Mouse (Mus musculus): Measurements from ENCODE around the gene N4bp2l2. TPM values are rescaled to one million over a fixed set of nuclear protein-coding genes. Genes with fewer than 3 reads are reported as not detected.
"Not testable (repeated sequence)": the region's sequence is repeated elsewhere in the genome, so short reads cannot be mapped to it uniquely, and the experiment has no call there.

N4bp2l2 gene
- total RNA-seq, 2 experiments from 2014 or later: 80.9 to 87.5 TPM

DNA sequence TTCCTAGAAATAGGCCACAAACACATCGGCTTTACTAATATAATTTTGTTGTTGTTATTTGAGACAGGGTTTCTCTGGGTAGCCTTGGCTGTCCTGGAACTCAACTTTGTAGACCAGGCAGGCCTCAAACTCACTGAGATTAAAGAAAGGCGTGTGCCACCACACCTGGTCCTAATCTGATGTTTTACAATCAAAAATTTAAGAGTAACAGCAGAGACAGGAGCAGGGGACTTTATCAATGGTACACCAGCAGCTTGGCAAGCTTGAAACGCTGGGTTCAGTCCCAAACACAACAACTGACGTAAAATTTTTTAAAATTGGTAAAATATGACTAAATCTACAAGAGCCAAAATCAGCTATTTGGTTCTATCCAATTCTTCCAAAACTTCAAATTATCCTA, 21.1 kb downstream of the N4bp2l2 start:
- no peak for DNase-seq (ENCODE audit: low spot score in 2 of 2)

DNA sequence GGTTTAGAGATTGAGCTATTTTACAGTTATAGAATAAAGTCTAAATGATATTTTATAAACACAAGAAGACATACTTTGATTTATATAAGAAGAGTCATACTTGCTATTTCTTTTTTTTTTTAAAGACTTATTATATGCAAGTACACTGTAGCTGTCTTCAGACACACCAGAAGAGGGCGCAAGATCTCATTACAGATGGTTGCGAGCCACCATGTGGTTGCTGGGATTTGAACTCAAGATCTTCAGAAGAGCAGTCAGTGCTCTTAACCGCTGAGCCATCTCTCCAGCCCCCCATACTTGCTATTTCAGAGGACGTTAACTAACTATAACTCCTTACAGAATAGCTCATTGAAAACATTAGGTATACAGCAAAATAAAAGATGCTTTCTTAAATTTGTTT, 22.6 kb downstream of the N4bp2l2 start:
- not testable (repeated sequence) for DNase-seq (ENCODE audit: low spot score in 2 of 2)

DNA sequence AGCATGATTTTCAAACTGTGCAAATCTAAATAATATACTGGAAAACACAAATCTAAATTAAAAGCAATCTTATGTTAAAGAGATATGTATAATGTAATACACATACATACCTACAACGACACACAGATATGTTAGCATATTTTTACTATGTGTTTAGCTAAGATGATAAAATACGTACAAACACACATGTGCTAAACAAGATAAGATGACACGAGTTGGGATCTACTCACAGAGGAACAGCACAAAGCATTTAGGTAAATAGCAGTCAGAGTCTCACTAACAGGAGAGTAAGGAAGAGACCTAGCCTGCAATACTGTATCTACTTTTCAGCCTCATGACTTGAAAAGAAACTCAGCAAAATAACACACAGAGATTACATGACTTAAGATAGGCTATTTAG, 24.5 kb downstream of the N4bp2l2 start:
- DNase-seq (ENCODE audit: low spot score in 2 of 2): no peak

DNA sequence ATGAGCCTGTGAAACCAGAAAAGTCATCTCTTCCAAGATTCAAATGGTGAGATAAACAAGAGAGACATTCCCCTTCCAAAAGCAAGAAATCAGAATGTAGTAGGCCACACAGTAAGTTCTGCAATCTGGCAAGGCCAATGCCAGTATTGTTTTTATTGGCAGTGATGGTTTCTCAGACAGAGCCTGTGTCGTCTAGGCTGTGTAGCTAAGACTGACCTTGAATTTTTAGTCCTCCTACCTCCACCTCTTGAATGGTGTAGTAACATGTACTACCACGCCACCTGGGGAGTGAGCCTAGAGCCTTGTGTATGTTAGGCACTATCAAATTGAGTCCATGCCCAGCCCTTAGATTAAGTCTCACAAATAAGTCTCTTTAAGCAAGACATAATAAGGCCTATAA, 36.3 kb downstream of the N4bp2l2 start:
- no peak for DNase-seq (ENCODE audit: low spot score in 2 of 2)

DNA sequence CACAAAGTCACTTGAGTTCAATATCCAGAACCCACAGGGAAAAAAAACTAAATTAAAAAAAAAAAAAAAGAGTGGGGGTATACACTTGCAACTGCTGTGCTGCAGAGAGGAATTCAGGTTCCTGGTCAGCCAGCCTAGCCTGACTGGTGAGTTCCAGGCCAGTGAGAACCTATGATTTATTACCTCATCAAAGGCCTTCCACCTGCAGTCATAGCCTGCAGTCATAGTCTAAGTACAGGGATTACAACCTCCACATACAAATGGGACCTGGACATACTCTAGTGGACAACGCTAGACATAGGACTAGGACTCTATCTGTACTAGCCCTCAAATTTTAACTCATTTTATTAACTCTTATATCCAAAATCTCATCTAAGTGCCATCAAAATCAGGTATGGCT, 36.7 kb downstream of the N4bp2l2 start:
- no peak for DNase-seq (ENCODE audit: low spot score in 2 of 2)

DNA sequence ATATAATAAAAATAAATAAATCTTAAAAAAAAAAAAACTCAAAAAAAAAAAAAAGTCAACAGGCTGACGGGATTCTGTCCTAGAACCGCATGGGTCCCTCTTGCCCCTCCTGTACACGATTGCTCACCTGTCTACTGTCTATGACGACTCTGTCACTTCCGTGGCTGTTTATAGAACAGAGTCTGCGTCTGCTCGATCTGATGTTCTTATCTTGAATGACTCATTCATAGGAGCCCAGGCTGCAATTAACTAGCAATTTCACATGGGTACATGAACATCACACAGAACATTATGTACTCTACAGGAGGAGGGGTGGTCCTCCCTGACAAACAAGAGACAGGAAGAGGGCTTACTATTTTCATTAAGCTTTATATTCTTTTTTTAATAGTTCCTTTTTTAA, 40.5 kb downstream of the N4bp2l2 start:
- DNase-seq (ENCODE audit: low spot score in 2 of 2): peak in 1 of 2 experiments; percentile 46

DNA sequence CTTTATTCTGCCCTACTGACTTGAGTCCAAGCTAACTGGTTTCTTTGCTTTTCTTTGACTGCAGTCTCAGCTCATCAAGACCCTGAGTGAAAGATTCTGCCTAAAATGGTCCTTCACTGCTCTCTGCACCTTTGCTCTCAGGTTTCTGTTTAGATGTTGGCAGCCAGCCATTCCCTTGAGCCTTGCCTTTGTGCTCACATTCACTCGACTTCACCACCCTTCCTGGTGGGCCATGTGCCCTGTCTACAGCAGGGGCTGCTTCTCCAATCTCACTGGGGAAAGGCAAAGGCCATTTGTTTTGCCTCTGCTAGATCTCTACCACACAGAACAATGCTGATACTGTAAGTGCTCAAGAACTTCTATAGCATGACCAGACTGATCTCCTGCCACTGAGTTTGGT, 43.2 kb downstream of the N4bp2l2 start:
- no peak for DNase-seq (ENCODE audit: low spot score in 2 of 2)

DNA sequence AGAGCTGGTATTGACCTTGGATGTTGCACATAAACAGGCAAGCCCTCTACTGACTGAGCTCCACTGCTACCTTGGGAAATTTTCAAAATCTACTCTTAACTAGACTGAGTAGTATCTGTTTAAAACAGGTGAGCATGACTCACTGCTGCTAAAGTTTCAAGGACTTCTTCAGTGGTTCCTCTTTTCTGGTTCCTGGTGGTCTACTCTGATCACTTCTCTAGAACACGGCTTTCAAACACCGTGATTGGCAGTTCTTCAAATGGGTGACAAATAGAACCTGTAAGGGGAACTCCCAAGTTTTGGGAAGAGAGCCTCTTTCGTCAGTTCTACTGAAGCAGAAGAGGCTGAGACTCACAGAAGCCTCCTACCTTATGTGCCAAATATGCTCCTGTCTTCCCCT, 44.4 kb downstream of the N4bp2l2 start:
- no peak for DNase-seq (ENCODE audit: low spot score in 2 of 2)

DNA sequence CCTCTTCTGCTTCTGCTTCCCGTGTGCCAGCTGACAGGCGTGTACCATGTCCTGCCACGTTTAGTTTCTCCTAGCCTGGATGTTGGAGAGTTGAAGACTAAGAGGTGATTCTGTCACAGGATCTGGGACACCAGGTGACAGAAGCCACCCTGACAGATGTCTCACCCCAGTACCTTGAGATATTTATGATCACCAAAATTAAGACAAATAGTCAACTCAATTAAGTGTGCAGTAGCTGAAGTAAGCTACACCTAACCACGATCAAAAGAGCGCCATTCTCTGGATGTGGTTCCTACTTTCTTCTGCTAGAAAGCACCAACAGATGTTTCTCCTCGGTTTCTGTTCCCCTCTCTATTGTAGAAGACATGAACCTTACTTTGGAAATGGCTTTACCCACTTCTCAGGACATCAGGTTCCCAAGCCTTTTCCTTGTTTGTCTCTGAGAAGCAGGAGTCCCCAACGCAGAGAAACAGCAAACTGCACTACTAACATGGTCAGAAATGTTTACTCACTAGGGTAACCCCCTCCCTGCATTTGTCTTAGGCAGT, 45.3 kb downstream of the N4bp2l2 start:
- DNase-seq (ENCODE audit: low spot score in 2 of 2): no peak

DNA sequence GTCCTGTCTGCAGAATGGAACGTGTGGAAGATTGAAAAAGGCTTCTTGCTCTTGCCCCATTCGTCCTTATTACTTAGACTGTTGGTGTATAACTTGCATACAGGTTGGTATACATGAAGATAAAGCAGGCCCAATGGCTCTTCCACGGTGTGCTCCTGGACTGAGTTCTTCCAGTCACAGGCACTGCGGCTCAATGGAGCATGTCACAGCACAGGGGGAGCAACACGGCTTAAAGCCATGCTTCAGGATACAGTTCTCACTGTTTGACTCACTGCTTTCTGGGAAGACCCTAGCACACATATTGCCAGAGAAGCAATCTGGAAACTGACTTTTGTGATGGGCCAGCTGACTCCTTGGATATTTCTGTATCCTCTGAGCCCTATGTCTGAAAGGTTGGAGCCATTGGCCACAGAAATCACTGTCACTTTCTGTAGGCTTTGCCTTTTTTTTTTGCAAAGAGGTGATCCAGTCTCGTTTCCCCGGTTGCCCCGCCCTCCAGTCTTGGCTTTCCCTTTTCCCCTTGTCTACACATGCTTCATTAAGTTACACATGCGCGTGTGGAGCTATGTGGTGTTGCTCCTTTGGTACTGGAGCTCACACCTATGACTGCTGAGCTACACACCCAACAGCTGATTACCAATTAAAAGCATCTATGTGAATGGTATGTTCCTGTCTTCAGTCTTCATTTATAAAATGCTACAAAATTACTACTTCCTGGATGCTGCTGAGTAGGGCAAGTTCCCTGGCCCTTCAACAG, 47.2 kb downstream of the N4bp2l2 start:
- no peak for DNase-seq (ENCODE audit: low spot score in 2 of 2)

DNA sequence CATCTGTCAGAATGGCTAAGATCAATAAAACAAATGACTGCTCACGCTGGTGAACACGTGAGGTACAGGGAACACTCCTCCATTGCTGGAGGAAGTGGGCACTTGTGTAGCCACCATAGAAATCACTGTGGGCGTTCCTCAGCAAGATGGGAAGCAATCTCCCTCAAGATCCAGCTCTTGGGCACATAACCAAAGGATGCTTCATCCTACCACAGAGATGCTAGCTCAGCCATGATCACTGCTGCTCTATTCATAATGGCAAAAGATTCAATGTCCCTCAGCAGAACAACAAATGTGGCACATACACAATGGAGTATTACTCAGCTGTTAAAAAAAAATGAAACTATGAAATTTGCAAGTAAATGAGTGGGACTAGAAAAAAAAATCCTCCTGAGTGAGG, 49.3 kb downstream of the N4bp2l2 start:
- DNase-seq (ENCODE audit: low spot score in 2 of 2): no peak

DNA sequence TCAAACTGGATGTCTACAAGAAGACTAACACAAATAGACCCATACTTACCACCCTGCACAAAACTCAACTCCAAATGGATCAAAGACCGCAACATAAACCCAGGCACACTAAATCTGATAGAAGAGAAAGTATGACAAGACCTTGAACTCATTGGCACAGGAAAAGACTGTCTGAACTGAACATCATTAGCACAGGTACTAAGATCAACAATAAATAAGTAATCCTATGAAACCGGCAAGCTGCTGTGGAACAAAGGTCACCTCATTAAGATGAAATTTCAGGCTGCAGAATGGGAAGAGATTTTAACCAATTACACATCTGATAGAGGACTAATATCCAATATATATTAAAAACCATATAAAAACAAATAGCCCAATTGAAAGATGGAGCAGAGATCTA, 49.8 kb downstream of the N4bp2l2 start:
- DNase-seq (ENCODE audit: low spot score in 2 of 2): no peak

DNA sequence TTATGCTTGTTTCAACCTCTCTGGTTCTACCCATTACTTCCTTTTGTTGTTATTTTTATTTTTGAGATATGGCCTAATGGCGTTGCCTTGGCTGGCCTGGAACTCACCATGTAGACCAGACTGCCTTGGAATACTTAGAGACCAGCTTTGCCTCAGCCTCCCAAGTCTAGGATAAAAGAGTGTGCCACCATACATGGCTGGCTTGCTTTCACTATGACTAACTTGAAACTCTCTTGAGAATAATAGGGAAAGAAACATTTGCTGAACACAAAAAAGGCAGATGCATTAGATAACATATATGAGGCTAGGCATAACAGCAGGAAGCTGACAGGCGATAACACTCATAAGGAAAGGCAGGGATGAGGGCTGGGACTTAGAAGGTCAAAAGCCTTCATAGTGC, 51.9 kb downstream of the N4bp2l2 start:
- no peak for DNase-seq (ENCODE audit: low spot score in 2 of 2)

DNA sequence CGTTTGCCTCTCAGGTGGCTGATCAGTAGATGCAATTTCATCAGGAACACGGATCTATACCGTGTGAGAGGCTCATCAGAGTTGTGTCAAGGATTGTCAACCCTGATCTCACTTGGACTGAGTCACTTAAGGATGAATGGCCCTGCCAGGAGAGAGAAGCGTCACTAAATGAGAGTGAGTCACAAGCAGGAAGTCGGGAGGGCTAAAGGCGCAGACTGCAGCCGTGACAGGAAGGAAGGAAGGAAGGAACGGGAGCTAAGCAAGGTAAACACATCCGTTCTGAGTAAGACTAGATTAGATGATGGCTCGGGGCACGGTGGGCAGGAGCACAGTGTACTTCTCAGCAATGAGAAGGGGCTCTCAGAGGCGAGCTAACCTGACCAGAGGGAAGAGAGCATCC, 54.3 kb downstream of the N4bp2l2 start:
- no peak for DNase-seq (ENCODE audit: low spot score in 2 of 2)

DNA sequence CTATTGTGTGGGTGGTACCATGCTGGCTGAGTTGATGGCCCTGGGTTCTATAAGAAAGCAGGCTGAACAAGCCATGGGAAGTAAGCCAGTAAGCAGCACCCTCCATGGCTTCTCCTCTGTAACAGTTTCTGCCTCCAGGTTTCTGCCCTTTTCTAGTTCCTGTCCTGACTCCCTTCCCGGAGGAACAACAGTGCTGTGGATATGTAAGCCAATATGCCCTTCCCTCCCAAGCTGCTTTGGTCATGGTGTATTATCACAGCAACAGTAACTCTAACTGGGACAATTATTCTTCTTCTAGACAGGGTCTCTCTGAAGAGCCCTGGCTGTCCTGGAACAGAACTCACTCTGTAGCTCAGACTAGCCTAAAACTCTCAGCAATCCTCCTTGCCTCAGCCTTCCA, 54.8 kb downstream of the N4bp2l2 start:
- DNase-seq (ENCODE audit: low spot score in 2 of 2): no peak

DNA sequence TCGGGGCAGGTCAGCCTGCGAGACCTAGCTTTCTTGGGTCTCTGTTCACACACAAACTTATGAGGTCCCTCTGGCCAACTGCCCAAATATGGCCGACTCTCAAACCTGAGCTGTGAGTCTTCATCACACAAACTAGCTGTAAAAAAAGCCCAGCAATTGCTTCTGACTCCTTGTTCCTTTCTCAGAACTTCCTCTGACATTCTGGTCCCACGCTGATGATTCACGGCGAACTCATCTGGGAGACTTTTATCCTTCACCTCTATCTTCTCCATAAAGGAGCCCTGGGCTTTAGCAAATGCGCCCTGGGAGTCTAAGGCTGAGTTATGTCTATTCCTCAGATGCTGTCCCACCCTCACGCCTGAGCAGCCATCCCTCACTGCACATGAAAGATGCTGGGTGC, 58.4 kb downstream of the N4bp2l2 start:
- DNase-seq (ENCODE audit: low spot score in 2 of 2): no peak

DNA sequence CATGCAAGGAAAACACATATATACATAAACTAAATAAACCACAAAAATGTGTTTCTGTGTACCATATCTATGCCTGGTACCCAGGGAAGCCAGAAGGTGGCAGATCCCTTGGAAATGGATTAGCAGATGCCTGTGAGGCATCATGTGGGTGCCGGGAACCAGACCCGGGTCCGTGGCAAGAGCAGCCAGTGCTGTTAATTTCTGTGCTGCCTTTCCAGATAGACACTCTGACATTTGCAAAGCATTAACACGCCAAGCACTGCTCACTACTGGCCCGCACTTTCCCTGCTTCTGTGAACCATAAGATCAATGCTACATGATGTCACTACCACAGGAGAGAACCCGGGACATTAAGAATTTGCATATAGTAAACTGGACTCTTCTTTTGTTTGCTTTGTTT, 59.9 kb downstream of the N4bp2l2 start:
- no peak for DNase-seq (ENCODE audit: low spot score in 2 of 2)

DNA sequence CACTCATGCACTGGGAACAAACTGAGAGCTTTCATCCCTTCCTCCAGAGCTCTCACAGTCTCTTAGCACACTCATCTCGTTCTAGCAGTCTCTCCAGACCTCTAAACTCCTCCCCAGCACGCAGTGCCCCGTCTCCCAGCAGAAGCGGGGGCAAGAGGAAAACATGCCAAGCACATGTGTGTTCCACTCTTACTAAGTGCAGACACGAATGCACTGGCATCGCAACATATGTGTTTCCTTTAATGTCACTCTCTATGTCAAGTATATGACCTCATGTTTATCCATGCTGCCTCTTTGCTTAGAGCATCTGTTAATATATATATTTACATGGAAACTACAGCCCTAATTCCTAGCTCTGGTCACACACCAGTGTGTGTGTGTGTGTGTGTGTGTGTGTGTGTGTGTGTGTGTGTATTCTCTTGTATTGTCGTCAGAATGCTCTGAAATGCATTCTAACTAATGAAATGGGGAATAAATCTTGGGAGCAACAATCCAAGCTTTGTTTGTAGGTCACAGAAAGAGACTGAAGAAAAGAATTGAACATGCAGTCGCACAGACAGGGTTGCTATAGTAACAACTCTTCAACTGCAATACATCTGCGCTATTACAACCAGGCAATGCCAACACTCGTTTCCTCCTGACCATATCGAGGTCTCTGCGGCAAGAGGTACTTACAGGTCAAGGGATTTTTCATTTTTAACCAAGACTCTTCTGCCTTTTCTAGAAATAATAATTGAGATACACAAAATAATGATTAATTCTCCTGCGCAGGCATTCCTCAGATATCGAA, 64.3 kb downstream of the N4bp2l2 start:
- DNase-seq (ENCODE audit: low spot score in 2 of 2): peak; percentile 28 to 53

DNA sequence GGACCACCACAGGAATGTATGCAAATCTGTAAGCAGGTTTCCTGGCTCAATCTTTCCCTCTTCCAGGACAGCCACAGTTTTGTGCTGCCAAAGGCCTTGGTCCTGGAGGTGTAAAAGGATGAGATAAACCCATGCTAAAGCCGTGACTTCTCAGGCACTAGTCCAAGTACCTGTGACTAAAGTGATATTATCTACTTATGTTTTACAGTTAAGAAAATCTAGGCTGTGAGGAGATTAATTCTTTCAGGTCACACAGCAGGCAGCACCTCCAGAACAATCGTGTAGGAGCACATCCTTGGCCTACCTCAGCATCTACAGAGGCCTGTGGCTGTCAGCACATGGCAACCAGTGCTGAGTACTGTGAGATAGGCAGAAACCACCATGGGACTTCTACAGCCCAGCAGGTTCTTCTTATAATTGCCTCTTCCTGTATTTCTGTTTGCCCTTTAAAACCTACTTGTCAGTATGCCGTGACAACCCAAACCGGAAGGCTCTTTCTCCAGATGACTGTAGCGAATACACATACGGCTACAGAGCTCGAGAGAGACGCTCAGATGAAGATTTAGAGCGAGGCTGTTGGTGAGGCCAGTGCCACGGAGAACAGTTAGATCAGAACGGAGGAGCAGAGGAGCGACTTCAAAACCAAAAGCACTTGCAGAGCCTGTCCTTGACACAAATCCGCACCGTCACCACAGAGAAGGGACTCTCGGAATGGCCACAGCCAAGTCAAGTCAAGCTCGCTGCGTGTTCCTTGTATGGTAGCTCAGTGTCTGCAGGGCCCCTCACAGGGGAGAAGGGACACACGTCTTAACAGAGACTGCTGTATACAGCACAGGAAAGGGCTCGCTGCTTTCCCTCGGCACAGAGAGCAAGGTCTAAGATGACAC, 65.2 kb downstream of the N4bp2l2 start:
- DNase-seq (ENCODE audit: low spot score in 2 of 2): peak in 1 of 2 experiments; percentile 44

DNA sequence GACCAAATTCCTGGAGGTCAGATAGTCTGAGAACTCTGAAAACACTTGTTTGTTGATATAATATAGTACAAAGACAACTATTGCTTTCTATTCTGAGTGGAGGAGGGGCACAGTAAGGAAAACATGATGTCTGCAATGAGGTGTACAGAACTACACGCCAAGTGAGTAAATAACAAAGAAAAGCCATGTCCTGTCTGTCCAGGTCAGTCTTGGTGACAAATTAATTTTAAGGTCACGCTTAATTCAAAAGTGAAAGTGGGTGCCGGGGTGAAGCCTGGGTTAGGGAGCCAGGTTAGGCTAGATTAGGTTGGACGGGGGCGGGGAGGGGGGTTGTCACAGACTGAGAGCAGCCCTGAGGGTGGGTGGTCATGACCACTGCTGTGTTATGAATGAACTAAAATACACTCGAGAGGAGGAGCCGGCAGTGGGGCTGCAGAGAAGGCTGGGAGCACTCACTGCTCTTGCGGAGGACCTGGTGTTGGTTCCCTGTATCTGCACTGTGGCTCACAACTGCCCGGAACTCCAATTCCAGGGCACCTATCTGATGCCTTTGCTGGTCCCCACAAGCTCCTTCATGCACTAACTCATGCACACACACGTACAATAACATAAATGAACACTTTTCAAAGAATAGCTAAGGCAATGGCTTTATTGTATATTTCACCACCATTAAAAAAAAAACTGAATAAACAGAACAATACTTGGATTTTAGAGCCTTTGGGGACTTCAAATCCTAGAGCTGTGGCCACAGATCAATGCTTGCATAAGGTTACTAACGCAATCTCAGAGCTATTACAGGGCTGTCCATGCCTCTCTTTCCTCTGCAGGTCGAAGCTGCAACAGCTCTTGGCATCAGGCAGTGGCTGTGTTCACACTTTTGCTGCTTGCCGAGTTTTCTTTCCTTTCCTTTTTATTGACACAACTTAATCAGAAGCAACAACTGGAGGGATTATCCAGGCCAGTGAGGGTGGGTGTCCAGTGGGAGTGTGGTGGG, 66.4 kb downstream of the N4bp2l2 start:
- DNase-seq (ENCODE audit: low spot score in 2 of 2): no peak

All from layer of hippocampus, adult 18-20 months (tissue).